Mouse (Mus musculus) macrophage (primary cell): ENCODE data around the gene Retsat. TPM values are rescaled to one million over a fixed set of nuclear protein-coding genes. Genes with fewer than 3 reads are reported as not detected.
A peak's percentile ranks its signal among the peaks of the same experiment; 100 is the strongest.

Source experiments
- H3K27ac ChIP-seq: fragments of 350-480 bp; formaldehyde crosslinking; 2 replicates; pipeline ENCODE4 v1.9.0; 2021
- H3K36me3 ChIP-seq: fragments of 350-480 bp; formaldehyde crosslinking; 2 replicates; pipeline ENCODE4 v1.9.0; 2021; ENCODE audit errors: inconsistent target
- H3K4me3 ChIP-seq: fragments of 350-480 bp; formaldehyde crosslinking; 2 replicates; pipeline ENCODE4 v1.9.0; 2021; ENCODE audit errors: inconsistent target
- H3K79me2 ChIP-seq: fragments of 350-480 bp; formaldehyde crosslinking; 2 replicates; pipeline ENCODE4 v1.9.0; 2021; ENCODE audit errors: inconsistent target
- WGBS: methylation state at CpG from one replicate; pipeline ENCODE4 v1.1.7; 2026; ENCODE audit warnings: inconsistent platforms; ENCODE audit not compliant: missing documents; 5-methylcytosine and 5-hydroxymethylcytosine counted together
- polyA plus RNA-seq: library from polyadenylated mRNA; stranded (reverse); fragments of 250-400 nt; gene quantifications from 3 replicates; pipeline ENCODE4 v1.2.4, GENCODE M21; 2018; ENCODE audit warnings: inconsistent platforms

The Retsat gene
- polyA plus RNA-seq, 1 experiment from 2014 or later = 6.6 TPM

DNA sequence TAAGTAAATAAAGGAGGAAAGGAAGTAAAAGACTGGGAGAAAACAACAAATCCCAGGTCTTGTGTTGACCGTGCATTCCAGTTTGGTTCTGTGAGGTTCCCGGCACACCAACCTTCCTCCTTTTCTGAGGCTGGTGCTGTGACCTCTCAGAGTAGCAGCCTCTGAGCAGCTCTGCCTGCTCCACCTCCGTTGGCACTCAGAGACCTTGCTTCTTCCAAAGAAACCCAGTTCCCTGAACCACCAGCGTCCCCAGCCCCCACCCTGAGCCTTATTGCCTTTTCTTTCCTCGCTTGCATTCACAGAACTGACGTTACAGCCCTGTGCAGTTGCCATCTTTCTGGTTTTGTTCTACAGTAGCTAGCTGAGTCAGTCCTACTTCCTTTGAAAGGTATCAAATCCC is 1.9 kb downstream of the Retsat start:
- H3K27ac ChIP-seq = no peak overlapping the region
- H3K36me3 ChIP-seq = peaks cover 4% of the 10 kb centered on the region; the same call in 1 of the 2 replicates
- no peak overlapping the region for H3K4me3 ChIP-seq
- WGBS = 96% methylated on average over 6 of the region's 6 CpGs
- H3K79me2 ChIP-seq = no peaks in the 10 kb centered on the region

DNA sequence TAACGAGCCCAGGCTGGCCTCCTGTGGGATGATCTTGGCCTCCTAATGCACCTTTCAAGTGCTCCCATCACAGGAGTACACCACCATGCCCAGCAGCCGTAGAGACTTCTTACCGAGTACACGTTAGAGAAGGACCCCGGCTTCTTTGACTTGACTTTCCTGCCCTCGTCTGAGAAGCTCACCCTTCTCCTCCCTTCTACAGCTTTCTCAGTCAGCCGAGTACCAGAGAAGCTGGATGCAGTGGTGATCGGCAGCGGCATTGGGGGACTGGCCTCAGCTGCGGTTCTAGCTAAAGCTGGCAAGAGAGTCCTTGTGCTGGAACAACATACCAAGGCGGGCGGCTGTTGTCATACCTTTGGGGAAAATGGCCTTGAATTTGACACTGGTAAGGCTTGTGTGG is 2.5 kb downstream of the Retsat start:
- WGBS = 92% methylated on average over 12 of the region's 12 CpGs
- no peaks in the 10 kb centered on the region for H3K79me2 ChIP-seq
- peaks cover 9% of the 10 kb centered on the region; the same call in 1 of the 2 replicates for H3K36me3 ChIP-seq
- H3K27ac ChIP-seq = no peak overlapping the region
- no peak overlapping the region for H3K4me3 ChIP-seq

DNA sequence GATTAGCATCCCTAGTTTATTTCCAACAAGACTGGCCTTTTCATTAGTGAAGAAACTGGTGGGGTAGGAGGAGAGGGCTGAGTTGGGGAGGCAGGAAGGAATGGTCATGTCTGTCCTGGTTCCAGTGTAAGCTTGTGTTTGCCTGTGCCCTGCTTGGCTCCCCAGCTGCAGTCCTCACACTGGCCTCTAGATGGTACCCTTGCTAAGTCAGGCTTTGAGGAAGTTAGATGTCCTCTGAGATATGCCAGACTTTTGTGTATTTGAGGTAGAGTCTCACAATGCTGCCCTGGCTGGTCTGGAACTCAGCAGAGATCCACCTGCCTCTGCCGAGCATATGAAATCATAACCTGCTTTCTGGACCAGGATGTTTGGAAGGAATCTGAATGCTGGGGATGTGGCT is 3.5 kb downstream of the Retsat start:
- Histone ChIP-seq H3K79me2 (no peaks in the 10 kb centered on the region), H3K4me3 (no peak overlapping the region), H3K27ac (no peak overlapping the region), H3K36me3 (peaks cover 18% of the 10 kb centered on the region)
- 0% methylated on average over 1 of the region's 1 CpGs for WGBS

DNA sequence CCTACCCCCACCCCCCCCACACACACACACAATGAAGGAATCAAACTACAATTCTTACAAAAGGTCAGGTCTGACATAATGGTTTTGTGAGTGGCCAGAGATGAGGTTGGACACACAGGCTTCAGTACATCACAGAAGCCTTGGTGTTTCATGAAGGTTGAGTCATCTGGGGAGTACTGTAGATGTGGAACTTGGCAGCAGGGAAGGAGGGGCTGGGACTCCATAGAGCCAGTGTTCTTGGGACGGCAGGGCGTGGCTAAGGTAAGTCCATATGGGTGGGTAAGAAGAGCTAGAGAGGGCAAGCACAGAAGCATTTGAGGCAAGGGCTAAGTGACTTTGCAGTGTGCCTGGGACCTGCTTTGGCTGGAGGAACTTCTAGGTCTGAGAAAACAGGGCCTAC is 5.8 kb downstream of the Retsat start:
- Histone ChIP-seq H3K79me2 (no peaks in the 10 kb centered on the region), H3K36me3 (peaks cover 33% of the 10 kb centered on the region), H3K27ac (no peak overlapping the region), H3K4me3 (no peak overlapping the region)
- WGBS = 100% methylated on average over 2 of the region's 2 CpGs

DNA sequence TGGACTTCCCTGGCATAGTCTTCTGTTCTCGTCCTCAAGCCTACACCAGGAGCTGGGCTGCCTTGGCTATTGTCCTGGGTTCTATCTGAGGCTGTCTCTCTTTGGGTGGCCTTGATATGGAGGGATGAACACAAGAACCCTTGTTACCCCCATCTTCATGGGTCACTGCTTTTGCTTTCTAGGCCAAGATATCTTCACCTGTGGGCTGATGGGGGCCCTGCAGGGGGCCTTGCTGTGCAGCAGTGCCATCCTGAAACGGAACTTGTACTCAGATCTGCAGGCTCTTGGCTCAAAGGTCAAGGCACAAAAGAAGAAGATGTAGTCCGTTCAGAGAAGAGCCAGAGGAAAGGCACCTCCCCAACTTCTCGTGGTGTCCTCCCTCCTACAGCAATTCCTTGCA is 8.8 kb downstream of the Retsat start:
- WGBS = 95% methylated on average over 4 of the region's 4 CpGs
- Histone ChIP-seq H3K36me3 (peaks cover 62% of the 10 kb centered on the region), H3K4me3 (no peak overlapping the region), H3K27ac (no peak overlapping the region), H3K79me2 (no peaks in the 10 kb centered on the region)

DNA sequence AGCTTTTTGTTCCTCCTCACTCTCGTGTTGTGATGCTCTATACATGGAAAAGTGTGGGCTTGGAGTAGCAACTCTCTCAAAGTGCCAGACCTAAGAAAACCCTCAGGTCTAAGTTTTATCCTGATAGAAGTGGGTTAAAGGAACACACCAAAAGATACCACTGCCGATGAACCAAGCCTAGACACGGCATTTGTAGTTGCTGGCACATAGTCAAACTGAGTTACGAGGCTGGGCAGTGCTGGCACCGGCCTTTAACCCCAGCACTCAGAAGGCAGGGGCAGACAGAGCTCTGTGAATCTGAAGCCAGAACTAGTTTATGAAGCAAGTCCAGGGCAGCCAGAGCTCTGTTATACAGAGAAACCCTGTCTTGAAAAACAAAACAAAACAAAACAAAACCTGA is 9.4 kb downstream of the Retsat start:
- Histone ChIP-seq H3K27ac (no peak overlapping the region), H3K4me3 (no peak overlapping the region), H3K36me3 (peaks cover 62% of the 10 kb centered on the region), H3K79me2 (no peaks in the 10 kb centered on the region)
- 92% methylated on average over 5 of the region's 5 CpGs for WGBS

DNA sequence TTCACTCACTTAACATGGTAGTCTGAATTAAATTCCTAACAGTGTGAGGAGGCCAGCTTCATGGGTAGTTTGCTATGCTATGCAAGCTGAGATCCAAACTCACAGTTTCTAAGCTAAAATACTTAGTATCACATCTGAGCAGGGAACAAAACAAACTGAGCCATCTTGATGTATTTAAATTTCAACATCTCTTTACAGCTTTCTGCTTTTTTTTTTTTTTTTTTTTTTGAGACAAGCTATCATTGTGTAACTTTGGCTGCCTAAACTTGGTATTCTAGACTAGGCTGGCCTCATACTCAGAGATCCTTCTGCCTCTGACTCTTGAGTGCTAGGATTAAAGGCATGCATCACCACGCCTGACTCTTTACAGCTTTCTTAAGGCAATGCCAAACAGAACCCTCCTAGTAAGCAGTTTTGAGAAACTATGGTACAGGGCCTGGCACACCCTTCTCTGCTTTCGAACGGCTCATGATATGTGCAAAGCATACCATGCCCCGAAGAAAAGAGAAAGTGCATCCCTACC is 10.4 kb downstream of the Retsat start:
- WGBS = 96% methylated on average over 4 of the region's 4 CpGs
- H3K4me3 ChIP-seq = no peak overlapping the region
- H3K79me2 ChIP-seq = peaks cover 8% of the 10 kb centered on the region; the same call in 1 of the 2 replicates
- no peak overlapping the region for H3K27ac ChIP-seq
- peaks cover 71% of the 10 kb centered on the region for H3K36me3 ChIP-seq

DNA sequence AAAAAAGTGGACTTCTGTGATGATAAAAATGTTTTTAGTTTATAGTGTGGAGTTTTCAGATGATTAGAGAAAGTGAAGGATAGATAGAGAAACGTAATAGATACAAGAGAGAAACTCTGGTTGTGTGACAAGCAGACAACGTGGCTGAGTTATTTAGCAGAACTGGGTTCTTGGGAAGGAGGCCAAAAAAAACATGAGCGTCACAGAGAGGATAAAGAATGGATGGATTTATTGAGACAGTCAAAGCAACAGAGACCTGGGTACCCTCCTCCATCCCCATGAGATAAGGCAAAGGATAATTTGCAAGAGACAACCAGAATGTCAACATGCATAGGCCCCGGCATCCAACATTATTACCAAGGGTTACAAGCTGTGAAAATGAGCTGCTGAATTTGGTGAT is 12.0 kb downstream of the Retsat start:
- H3K4me3 ChIP-seq = no peak overlapping the region
- H3K36me3 ChIP-seq = peaks cover 68% of the 10 kb centered on the region
- no peak overlapping the region for H3K27ac ChIP-seq
- 92% methylated on average over 4 of the region's 4 CpGs for WGBS
- peaks cover 24% of the 10 kb centered on the region for H3K79me2 ChIP-seq

DNA sequence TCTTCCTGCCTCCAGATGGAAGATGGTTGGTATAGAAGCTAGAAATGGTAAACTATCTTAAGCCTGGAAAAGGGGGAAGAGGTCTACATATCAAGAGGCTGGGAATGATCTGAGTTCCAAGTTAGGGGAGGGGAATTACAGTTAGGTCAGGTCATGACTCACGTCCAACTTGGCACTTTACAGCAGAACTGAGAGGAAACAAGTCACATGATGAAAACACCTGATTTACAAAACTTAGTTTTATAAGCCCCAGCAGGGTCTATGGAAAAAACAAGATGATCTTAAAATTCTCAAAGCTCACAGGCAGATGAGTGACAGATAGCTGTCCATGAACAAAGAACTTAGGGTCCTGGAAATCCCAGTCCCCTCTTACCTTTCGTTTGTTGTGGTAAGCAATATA is 16.9 kb downstream of the Retsat start:
- 42% methylated on average over 2 of the region's 2 CpGs for WGBS
- H3K27ac ChIP-seq = peak overlapping the region; percentile 63; the same call in 1 of the 2 replicates
- H3K4me3 ChIP-seq = peak overlapping the region; percentile 100
- H3K79me2 ChIP-seq = peaks cover 37% of the 10 kb centered on the region
- peaks cover 29% of the 10 kb centered on the region for H3K36me3 ChIP-seq

DNA sequence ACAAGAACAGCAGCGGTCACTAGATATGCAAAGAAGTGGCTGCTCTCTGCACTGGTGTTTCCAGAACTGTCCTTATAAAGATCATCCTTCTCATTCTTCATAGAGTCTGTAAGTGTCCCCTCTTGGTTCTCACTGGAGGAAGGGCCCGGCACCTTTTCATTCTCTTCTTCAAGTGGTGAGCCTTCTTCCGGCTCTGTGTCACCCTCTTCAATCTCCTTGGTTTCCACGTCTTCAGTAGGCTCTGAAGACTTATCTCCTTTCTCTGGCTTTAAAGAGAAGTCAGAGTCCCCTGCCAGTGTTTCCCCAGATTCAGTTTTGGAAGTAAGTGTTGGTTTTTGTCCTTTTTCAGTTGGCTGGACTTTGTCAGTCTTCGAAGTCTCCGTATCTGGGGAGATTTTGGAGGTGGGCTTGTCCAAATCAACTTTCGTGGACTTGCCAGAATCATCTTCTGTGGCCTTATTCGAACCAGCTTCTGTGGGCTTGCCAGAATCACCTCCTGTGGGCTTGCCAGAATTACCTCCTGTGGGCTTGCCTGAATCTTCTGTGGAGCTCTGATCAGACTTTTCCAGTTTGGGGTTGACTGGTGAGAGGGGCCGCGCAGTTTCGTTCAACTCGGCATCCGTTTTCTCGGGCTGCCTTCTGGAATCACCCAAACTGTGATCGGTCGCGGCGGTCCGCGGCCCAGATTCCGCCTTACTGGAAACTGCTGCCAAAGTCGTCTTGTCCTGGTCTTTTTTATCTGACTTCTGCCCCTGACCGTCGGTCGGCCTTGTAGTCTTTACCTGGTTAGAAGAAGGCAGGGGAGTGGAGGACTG is 17.5 kb downstream of the Retsat start:
- Histone ChIP-seq H3K27ac (peak overlapping the region; percentile 63), H3K36me3 (peaks cover 23% of the 10 kb centered on the region), H3K79me2 (peaks cover 37% of the 10 kb centered on the region), H3K4me3 (peak overlapping the region; percentile 100)
- WGBS = 13% methylated on average over 24 of the region's 25 CpGs

DNA sequence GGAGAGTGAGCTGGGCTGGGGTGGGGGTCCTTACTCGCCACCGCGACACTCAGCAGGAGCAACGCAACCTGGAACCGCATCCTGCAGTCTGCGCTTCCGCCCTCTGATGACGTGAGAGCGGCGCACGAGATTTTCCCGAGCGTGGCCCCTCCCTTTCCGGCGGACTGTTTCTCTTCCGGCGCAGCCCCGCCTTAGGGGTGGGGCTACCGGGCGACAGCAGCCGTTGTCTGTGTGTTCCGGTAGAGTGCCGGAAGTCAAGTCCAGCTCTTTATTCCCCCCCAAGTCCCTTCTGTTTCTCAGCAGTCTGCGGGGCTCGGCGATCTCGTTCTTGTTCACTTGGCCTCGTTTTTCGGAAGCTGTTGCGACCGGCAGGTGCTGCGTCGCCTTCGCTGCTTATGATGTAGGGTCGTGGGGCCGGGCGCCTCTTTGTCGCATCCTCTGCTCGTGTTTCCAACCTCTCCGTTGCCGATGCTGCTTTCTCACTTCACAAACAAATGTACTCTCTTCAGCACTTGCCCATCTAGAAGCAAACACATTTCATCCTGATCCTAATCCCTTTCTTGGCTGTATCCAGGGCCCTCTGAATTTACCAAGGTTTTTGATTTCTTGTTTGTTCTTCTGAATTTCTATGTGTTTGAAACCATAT is 18.5 kb downstream of the Retsat start, which contains the start of gene Tgoln1:
Tgoln1 (minus strand) TSS at position 358 of the 646 bp plus-strand sequence.
- H3K27ac ChIP-seq = peak within 1 kb of the TSS; percentile 63
- peak within 1 kb of the TSS; percentile 100 for H3K4me3 ChIP-seq
- 0% methylated on average over 41 of the region's 41 CpGs for WGBS
- H3K36me3 ChIP-seq = peaks cover 13% of the 10 kb centered on the region
- H3K79me2 ChIP-seq = peaks cover 37% of the 10 kb centered on the region

DNA sequence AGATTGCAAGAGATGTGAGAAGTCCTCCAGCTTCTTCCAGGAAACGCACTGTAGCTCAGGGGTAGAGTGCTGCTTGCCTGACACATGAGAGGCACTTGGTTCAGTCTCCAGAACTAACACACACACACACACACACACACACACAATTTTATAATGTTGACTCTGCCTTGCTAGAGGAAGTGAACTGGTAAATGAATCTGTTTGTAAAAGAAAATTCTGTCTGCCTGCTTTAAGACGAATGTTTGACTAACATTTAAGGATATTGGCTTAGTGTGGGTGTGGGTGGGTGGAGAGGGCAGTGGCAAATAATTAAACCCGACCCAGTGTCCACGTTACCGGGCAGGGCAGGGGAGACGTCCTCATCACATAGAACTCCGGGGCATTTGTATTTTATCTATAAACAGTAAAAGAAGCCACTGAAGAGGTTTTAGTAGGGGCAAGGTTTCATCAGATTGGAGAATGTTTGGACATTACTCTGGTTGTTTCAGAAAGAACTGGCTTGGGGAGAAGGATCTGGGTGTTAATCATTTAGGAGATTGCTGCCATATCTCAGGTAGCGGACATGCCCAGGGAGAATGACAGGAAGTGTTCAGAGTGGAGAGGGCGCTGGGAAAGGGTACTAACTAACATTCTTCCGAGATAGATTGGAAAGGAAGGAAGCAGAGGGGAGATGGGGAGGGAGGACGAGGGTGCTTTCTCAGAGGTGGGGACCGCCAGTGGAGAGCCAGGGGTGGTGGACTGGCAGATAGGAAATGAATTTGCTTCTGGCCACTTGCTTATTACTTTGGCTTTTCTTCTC is 21.7 kb downstream of the Retsat start:
- H3K27ac ChIP-seq = no peak overlapping the region
- H3K79me2 ChIP-seq = peaks cover 17% of the 10 kb centered on the region
- H3K4me3 ChIP-seq = no peak overlapping the region
- WGBS = 30% methylated on average over 12 of the region's 12 CpGs
- no peaks in the 10 kb centered on the region for H3K36me3 ChIP-seq

DNA sequence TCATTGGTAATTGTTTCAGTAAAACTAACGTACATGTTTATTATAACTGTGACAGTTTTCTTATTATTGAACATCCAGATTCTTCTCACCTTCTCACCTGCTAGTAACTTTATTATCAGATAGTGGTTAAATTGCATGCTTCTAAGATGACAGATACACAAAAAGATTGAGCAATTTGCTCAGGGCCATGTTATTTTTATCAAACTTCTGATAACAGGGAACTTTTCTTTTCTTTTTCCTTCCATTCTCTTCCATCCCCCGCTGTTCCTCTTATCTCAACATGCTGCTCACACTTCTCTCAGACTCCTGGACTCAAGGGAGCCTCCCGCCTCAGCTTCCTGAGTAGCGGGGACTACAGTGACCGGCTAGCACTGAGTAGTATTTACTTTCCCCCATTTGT is 22.6 kb downstream of the Retsat start:
- Histone ChIP-seq H3K79me2 (peaks cover 7% of the 10 kb centered on the region), H3K36me3 (no peaks in the 10 kb centered on the region), H3K27ac (no peak overlapping the region), H3K4me3 (no peak overlapping the region)
- 66% methylated on average over 5 of the region's 5 CpGs for WGBS

DNA sequence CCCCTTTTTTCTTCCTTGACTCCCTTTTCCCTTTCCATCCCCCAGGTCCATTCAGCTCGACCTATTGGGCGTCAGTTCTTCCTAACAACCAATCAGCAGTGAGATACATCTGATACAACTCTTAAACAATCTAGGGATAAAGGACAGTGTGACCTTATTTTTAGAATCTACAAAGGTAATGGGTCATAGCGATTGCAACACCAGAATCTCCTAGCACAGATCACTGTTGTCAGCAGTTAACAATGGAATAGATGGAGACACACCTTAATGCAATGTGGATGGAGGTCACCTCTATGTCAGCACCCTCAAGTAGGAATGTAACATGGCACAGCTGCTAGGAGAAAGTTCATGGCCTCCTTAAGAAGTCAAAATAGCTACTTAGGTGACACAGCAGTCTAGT is 24.6 kb downstream of the Retsat start:
- H3K4me3 ChIP-seq = no peak overlapping the region
- no peaks in the 10 kb centered on the region for H3K79me2 ChIP-seq
- WGBS = 79% methylated on average over 3 of the region's 3 CpGs
- H3K36me3 ChIP-seq = no peaks in the 10 kb centered on the region
- H3K27ac ChIP-seq = no peak overlapping the region
